Mouse (Mus musculus) ES-Bruce4 (cell line): Measurements from ENCODE around the gene Slc6a20b. TPM values are rescaled to one million over a fixed set of nuclear protein-coding genes. Genes with fewer than 3 reads are reported as not detected.

Experiments
- H3K27ac ChIP-seq: 2 replicates; pipeline ENCODE4 v1.5.1; 2012; ENCODE audit warnings: low read length, inconsistent platforms; ENCODE audit not compliant: insufficient read depth
- H3K27me3 ChIP-seq: 2 replicates; pipeline ENCODE4 v1.6.1; 2012; ENCODE audit warnings: mild to moderate bottlenecking, low read length, inconsistent platforms; ENCODE audit not compliant: control insufficient read depth, poor library complexity, insufficient read depth, severe bottlenecking
- H3K36me3 ChIP-seq: 2 replicates; pipeline ENCODE4 v1.6.1; 2012; ENCODE audit warnings: inconsistent platforms, mild to moderate bottlenecking, low read length, moderate library complexity; ENCODE audit not compliant: control insufficient read depth, poor library complexity, insufficient read depth, severe bottlenecking
- H3K4me1 ChIP-seq: one replicate; pipeline ENCODE4 v1.8.1; 2011; ENCODE audit warnings: low read length; ENCODE audit not compliant: control insufficient read depth, insufficient read depth
- H3K4me3 ChIP-seq: 2 replicates; pipeline ENCODE4 v1.5.1; 2011; ENCODE audit warnings: low read depth, mild to moderate bottlenecking, low read length
- H3K9ac ChIP-seq: 2 replicates; pipeline ENCODE4 v1.6.1; 2012; ENCODE audit warnings: low read depth, mild to moderate bottlenecking, inconsistent platforms; ENCODE audit not compliant: poor library complexity, severe bottlenecking
- H3K9me3 ChIP-seq: replicated peaks from 2 replicates; pipeline ENCODE4 v1.6.1; 2012; ENCODE audit warnings: mild to moderate bottlenecking, low read length, inconsistent platforms; ENCODE audit not compliant: control insufficient read depth, poor library complexity, insufficient read depth, severe bottlenecking
- CTCF ChIP-seq: IDR thresholded peaks from one replicate; pipeline ENCODE4 v1.8.1; 2011; ENCODE audit warnings: low read depth, low read length
- EP300 ChIP-seq: IDR thresholded peaks from 2 replicates; pipeline ENCODE4 v1.6.1; 2011; ENCODE audit warnings: low read depth, low read length; ENCODE audit not compliant: insufficient read depth
- POLR2A ChIP-seq: IDR thresholded peaks from one replicate; pipeline ENCODE4 v1.8.1; 2011; ENCODE audit warnings: low read length; ENCODE audit not compliant: insufficient read depth
- polyA plus RNA-seq: library from polyadenylated mRNA; stranded (reverse); fragments of >200 nt; gene quantifications from 2 replicates; pipeline ENCODE4 v1.2.4, GENCODE M21; 2011; ENCODE audit warnings: low read depth; ENCODE audit not compliant: missing spikeins, insufficient read depth, insufficient read length

Gene Slc6a20b
- polyA plus RNA-seq, 1 experiment: 1.4 TPM

DNA sequence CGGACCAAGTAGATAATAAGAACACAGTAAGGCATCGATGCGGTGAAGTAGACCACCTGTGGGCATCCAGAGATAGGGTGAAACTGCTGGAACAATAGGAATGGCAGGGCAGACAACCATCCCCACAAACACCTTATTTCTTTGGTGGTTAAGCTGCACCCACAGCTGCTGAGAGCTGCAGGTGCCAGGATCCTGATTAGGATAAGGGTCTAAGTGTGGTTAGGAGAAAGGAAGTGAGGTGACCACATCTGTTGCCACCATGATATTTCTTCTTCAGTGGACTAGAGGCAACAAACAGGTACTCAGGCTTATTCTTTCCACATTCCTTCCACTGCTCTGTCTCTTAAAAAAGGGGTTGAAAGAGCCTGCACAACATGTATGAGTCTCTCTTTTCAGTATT is 25.1 kb upstream of the Slc6a20b start:
- no peaks in the 10 kb centered on the region for H3K36me3 ChIP-seq
- no peak overlapping the region for H3K4me3 ChIP-seq
- H3K9me3 ChIP-seq: no peaks in the 10 kb centered on the region
- no peak overlapping the region for H3K27ac ChIP-seq
- TF ChIP-seq POLR2A (no peak), EP300 (no peak), CTCF (no peak)
- H3K4me1 ChIP-seq: no peaks in the 10 kb centered on the region
- no peak overlapping the region for H3K9ac ChIP-seq
- H3K27me3 ChIP-seq: peaks cover 1% of the 10 kb centered on the region; the same call in 1 of the 2 replicates

DNA sequence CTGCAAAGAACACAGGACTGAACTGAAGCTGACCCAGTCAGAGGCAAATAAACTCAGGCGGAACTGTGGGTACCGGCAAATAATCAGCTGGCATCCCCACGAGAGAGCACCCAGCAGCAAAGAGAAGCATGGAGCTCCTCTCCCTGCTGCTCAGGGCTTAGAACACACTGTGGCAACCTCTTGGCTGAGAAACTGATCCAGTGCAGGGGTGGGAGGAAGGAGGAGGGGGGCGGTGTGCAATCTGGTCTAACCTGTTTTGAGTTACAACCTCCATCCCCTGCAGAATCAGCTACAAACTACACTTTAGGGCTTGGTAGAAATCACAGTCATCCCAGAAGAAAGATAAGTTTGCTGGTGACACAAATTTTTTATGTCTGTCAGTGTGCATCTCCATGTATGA is 19.0 kb upstream of the Slc6a20b start:
- H3K9me3 ChIP-seq: no peaks in the 10 kb centered on the region
- TF ChIP-seq EP300 (no peak), CTCF (no peak), POLR2A (no peak)
- no peaks in the 10 kb centered on the region for H3K27me3 ChIP-seq
- no peaks in the 10 kb centered on the region for H3K36me3 ChIP-seq
- no peaks in the 10 kb centered on the region for H3K4me1 ChIP-seq
- H3K27ac ChIP-seq: no peak overlapping the region
- no peak overlapping the region for H3K9ac ChIP-seq
- peak overlapping the region; percentile 33 for H3K4me3 ChIP-seq

DNA sequence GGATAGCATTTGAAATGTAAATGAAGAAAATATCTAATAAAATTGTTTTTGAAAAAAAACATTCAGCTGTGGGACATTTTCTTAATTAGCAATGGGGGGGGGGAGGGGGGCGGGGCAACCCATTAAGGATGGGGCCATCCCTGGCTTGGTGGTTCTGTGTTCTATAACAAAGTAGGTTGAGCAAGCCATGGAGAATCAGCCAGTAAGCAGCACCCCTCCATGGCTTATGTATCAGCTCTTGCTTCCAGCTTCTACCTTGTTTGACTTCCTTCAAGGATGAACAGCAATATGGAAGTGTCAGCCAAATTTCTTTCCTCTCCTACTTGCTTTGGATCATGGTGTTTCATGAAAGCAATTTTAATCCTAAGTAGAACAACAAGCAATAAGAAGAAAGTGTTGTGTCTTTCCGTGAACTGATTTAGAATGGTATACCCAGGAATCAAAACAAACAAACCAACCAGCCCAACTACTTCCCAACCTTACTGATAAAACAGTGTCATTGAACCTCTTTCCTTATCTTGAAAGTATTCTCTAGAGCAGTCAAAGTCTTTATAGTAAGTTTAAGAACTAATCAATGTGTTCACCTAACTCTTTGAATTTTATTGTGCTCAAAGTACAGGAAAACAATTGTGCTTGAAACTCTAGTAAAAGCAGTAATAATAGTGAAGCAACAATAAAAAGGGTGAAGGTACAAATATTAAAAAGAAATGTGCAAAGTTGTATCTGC is 17.6 kb upstream of the Slc6a20b start:
- no peak overlapping the region for H3K4me3 ChIP-seq
- no peaks in the 10 kb centered on the region for H3K36me3 ChIP-seq
- no peak for TF ChIP-seq CTCF
- no peak for TF ChIP-seq EP300
- TF ChIP-seq POLR2A: no peak
- H3K4me1 ChIP-seq: no peaks in the 10 kb centered on the region
- no peaks in the 10 kb centered on the region for H3K27me3 ChIP-seq
- no peaks in the 10 kb centered on the region for H3K9me3 ChIP-seq
- no peak overlapping the region for H3K9ac ChIP-seq
- no peak overlapping the region for H3K27ac ChIP-seq

DNA sequence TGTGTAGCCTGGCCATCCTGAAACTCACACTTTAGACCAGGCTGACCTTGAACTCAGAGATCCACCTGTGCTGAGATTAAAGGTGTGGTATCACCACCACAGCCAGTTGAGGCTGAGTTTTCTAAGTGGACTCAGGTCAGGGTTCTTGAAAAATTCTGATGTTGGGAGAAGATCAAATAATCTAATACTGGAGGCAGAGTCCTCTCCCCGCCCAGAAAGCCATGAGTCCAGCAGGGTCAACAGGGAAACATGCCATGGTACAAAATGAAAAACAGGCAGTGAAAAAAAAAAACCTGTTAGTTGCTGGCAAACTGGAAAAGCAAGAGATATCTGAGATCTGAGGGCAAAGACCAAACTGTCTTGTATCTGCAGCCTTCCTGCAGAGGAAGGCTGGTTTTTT is 7.7 kb upstream of the Slc6a20b start:
- TF ChIP-seq POLR2A (no peak), EP300 (no peak), CTCF (no peak)
- Histone ChIP-seq H3K4me3 (no peak overlapping the region), H3K27me3 (no peaks in the 10 kb centered on the region; the same call in 1 of the 2 replicates), H3K27ac (no peak overlapping the region), H3K9ac (no peak overlapping the region), H3K9me3 (no peaks in the 10 kb centered on the region), H3K4me1 (no peaks in the 10 kb centered on the region), H3K36me3 (no peaks in the 10 kb centered on the region)

DNA sequence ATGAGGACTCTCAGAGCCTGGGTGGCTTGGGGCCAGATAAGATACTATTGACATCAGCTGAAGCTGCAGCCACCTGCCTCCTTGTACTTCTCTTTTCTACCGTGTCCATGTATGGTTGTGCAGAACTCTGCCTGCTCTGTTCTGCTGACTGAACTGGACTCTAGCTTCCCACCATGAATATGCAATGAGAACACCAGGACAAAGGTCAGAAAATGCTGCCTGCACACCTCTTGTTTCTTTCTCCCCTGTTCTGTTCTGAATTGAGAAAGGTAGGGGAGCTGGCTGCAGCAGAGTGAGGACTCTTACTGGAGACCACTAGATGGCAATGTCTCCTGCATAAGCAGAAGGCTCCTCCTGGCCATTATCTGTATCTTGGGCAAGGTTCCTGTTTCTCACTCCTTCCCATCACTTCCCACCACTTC is 6.3 kb upstream of the Slc6a20b start:
- H3K27ac ChIP-seq: no peak overlapping the region

DNA sequence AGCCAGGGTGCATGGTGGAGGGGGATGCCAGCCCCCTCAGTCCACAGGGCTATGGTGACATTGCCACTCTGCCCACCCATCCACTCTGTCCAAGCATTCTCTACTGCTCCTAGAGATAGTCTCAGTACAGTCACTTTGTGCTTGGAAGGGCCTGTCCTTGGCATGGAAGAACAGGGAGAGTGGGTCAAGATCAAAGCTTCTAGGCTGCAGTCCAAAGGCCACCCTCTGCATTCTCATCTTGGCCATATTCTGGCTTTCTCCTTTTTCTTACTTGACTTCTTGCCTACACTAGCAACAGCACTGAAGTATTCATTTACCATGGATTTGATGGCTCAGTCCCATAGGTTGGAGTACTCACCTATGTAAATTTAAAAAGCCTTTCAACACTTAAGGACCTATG is 5.9 kb upstream of the Slc6a20b start:
- H3K4me1 ChIP-seq: no peaks in the 10 kb centered on the region
- H3K4me3 ChIP-seq: no peak overlapping the region
- H3K27me3 ChIP-seq: no peaks in the 10 kb centered on the region; the same call in 1 of the 2 replicates
- no peaks in the 10 kb centered on the region for H3K9me3 ChIP-seq
- H3K9ac ChIP-seq: no peak overlapping the region
- no peaks in the 10 kb centered on the region for H3K36me3 ChIP-seq
- TF ChIP-seq CTCF (no peak), EP300 (no peak), POLR2A (no peak)
- H3K27ac ChIP-seq: no peak overlapping the region

More for the DNA sequence above, 6.3 kb upstream of the Slc6a20b start:
- Histone ChIP-seq H3K4me1 (no peaks in the 10 kb centered on the region), H3K36me3 (no peaks in the 10 kb centered on the region), H3K27me3 (no peaks in the 10 kb centered on the region; the same call in 1 of the 2 replicates), H3K9ac (no peak overlapping the region), H3K9me3 (no peaks in the 10 kb centered on the region), H3K4me3 (no peak overlapping the region)
- TF ChIP-seq CTCF: peak; percentile 58
- TF ChIP-seq POLR2A: no peak
